Mouse (Mus musculus) liver, embryonic 14.5 days (tissue): ENCODE results near the gene 4933424G06Rik. TPM values are rescaled to one million over a fixed set of nuclear protein-coding genes. Genes with fewer than 3 reads are reported as not detected.

Experiments used
- ATAC-seq: fragments of 200-750 bp; cut with Nextera tagmentation; 2 replicates; pipeline ENCODE4 v1.8.0; 2017; ENCODE audit warnings: moderate number of reproducible peaks, mild to moderate bottlenecking, moderate library complexity; ENCODE audit not compliant: insufficient read depth
- DNase-seq, 3 experiments: peaks; one replicate each; pipeline ENCODE4 v3.0.0-alpha.2; 2012 to 2013; ENCODE audit warnings: low read depth in 3 of 3, low spot score in 3 of 3
- H3K27ac ChIP-seq: fragments of 300-500 bp; sonication (generic); 2 replicates; pipeline ENCODE4 v1.5.1; 2014; ENCODE audit warnings: moderate library complexity, mild to moderate bottlenecking, control low read depth, inconsistent platforms
- H3K27me3 ChIP-seq: fragments of 300-500 bp; sonication (generic); 2 replicates; pipeline ENCODE4 v1.6.1; 2014; ENCODE audit warnings: mild to moderate bottlenecking, low read length, moderate library complexity; ENCODE audit not compliant: control insufficient read depth, insufficient read depth
- H3K36me3 ChIP-seq: fragments of 300-500 bp; sonication (generic); replicated peaks from 2 replicates; pipeline ENCODE4 v1.6.1; 2014; ENCODE audit warnings: low read depth; ENCODE audit not compliant: control insufficient read depth, insufficient read depth
- H3K4me1 ChIP-seq, 2 experiments: fragments of 200-500 bp in 1 of 2; fragments of 300-500 bp in 1 of 2; sonication (generic) in 1 of 2; replicated peaks; 2 replicates each; pipeline ENCODE4 v1.6.1; 2012 to 2014; ENCODE audit warnings: antibody characterized with exemption in 1 of 2, inconsistent platforms in 1 of 2, low read length in 1 of 2; ENCODE audit not compliant: control insufficient read depth in 2 of 2, insufficient read depth in 2 of 2
- H3K4me2 ChIP-seq: fragments of 300-500 bp; sonication (generic); 2 replicates; pipeline ENCODE4 v1.6.1; 2014; ENCODE audit warnings: low read depth, mild to moderate bottlenecking, control low read depth, moderate library complexity
- H3K4me3 ChIP-seq, 2 experiments: fragments of 200-500 bp in 1 of 2; fragments of 300-500 bp in 1 of 2; sonication (generic) in 1 of 2; 2 replicates each; pipeline ENCODE4 v1.5.1; 2012 to 2014; ENCODE audit warnings: low read depth in 2 of 2, low read length in 2 of 2, mild to moderate bottlenecking in 2 of 2, control low read depth in 1 of 2, inconsistent platforms in 1 of 2, moderate library complexity in 1 of 2; ENCODE audit not compliant: insufficient read depth in 1 of 2
- H3K9ac ChIP-seq: fragments of 300-500 bp; sonication (generic); replicated peaks from 2 replicates; pipeline ENCODE4 v1.6.1; 2014; ENCODE audit warnings: mild to moderate bottlenecking, control low read depth, moderate library complexity
- H3K9me3 ChIP-seq: fragments of 300-500 bp; sonication (generic); 2 replicates; pipeline ENCODE4 v1.6.1; 2016; ENCODE audit warnings: low read length, mixed read lengths; ENCODE audit not compliant: control insufficient read depth
- CTCF ChIP-seq: IDR thresholded peaks from 2 replicates; pipeline ENCODE4 v1.5.1; 2016; ENCODE audit warnings: antibody characterized with exemption, low read depth, control low read depth
- EP300 ChIP-seq: IDR thresholded peaks from 2 replicates; pipeline ENCODE4 v1.6.1; 2016; ENCODE audit warnings: antibody characterized with exemption, low read depth
- WGBS: fragments of 180-500 bp; shearing (Covaris S2); extraction: QIAGEN DNeasy Blood & Tissue Kit; methylation state at CpG from one replicate; pipeline ENCODE4 v1.1.7; 2014; ENCODE audit not compliant: insufficient replicate concordance; 5-methylcytosine and 5-hydroxymethylcytosine counted together
- polyA plus RNA-seq, 2 experiments: library from polyadenylated mRNA; depleted of rRNA in 1 of 2; stranded (reverse) in 1 of 2; unstranded in 1 of 2; fragments of >200 nt; fragmentation: Nextera tagmentation in 1 of 2; extraction: Ambion mirVana in 1 of 2; gene quantifications; 2 replicates each; pipeline versions ENCODE4 v1.2.1 to v1.2.3; 2012 to 2014

The 4933424G06Rik gene
- polyA plus RNA-seq, 2 experiments = not detected

- TF ChIP-seq CTCF = no peak
- TF ChIP-seq EP300 = no peak
- Histone ChIP-seq H3K4me2 (no peak overlapping the region), H3K27me3 (no peaks in the 10 kb centered on the region), H3K9me3 (no peaks in the 10 kb centered on the region), H3K4me1 (no peaks in the 10 kb centered on the region), H3K36me3 (no peaks in the 10 kb centered on the region), H3K9ac (no peak overlapping the region), H3K4me3 (no peak overlapping the region), H3K27ac (no peak overlapping the region)
- DNase-seq = no peak
- ATAC-seq = no peak
- WGBS = 23% methylated on average over 10 of the region's 10 CpGs
Measured at GRCm38 (mm10) chr1:36767321-36767720, 57.4 kb downstream of the 4933424G06Rik start.

- DNase-seq = no peak
- Histone ChIP-seq H3K4me3 (no peak overlapping the region), H3K27me3 (no peaks in the 10 kb centered on the region), H3K9ac (no peak overlapping the region), H3K4me1 (no peaks in the 10 kb centered on the region), H3K27ac (no peak overlapping the region), H3K9me3 (no peaks in the 10 kb centered on the region), H3K4me2 (no peak overlapping the region), H3K36me3 (no peaks in the 10 kb centered on the region)
- ATAC-seq = no peak
- WGBS = 53% methylated on average over 5 of the region's 5 CpGs
- TF ChIP-seq CTCF = no peak
- no peak for TF ChIP-seq EP300
Measured at GRCm38 (mm10) chr1:36768786-36769185, 58.8 kb downstream of the 4933424G06Rik start.

- no peak overlapping the region for H3K4me3 ChIP-seq
- no peak overlapping the region for H3K9ac ChIP-seq
- no peak overlapping the region for H3K27ac ChIP-seq
- DNase-seq (no peak), ATAC-seq (no peak)
- H3K36me3 ChIP-seq = no peaks in the 10 kb centered on the region
- H3K4me1 ChIP-seq = no peaks in the 10 kb centered on the region
- WGBS = 58% methylated on average over 1 of the region's 1 CpGs
- no peaks in the 10 kb centered on the region for H3K9me3 ChIP-seq
- no peaks in the 10 kb centered on the region for H3K27me3 ChIP-seq
- TF ChIP-seq CTCF (no peak), EP300 (no peak)
- no peak overlapping the region for H3K4me2 ChIP-seq
Measured at GRCm38 (mm10) chr1:36769951-36770350, 60.0 kb downstream of the 4933424G06Rik start.

- Histone ChIP-seq H3K36me3 (no peaks in the 10 kb centered on the region), H3K9me3 (no peaks in the 10 kb centered on the region), H3K4me1 (no peaks in the 10 kb centered on the region), H3K4me3 (no peak overlapping the region), H3K9ac (no peak overlapping the region), H3K27ac (no peak overlapping the region), H3K4me2 (no peak overlapping the region), H3K27me3 (no peaks in the 10 kb centered on the region)
- 25% methylated on average over 27 of the region's 27 CpGs for WGBS
- DNase-seq (no peak), ATAC-seq (no peak)
- TF ChIP-seq CTCF = no peak
- TF ChIP-seq EP300 = no peak
Measured at GRCm38 (mm10) chr1:36770998-36771397, 61.0 kb downstream of the 4933424G06Rik start.

GRCm38 (mm10) chr1:36772198-36772934 is 62.4 kb downstream of the 4933424G06Rik start:
- no peak for ATAC-seq

More at GRCm38 (mm10) chr1:36772198-36772934, 62.4 kb downstream of the 4933424G06Rik start:
- Histone ChIP-seq H3K4me1 (no peaks in the 10 kb centered on the region), H3K36me3 (no peaks in the 10 kb centered on the region), H3K4me3 (no peak overlapping the region), H3K27ac (no peak overlapping the region), H3K4me2 (no peak overlapping the region), H3K9ac (no peak overlapping the region), H3K9me3 (no peaks in the 10 kb centered on the region), H3K27me3 (no peaks in the 10 kb centered on the region)
- 79% methylated on average over 9 of the region's 9 CpGs for WGBS
- TF ChIP-seq EP300 (no peak), CTCF (no peak)
- no peak for DNase-seq
